Mouse (Mus musculus): ENCODE results near the gene Ankrd9. TPM values are rescaled to one million over a fixed set of nuclear protein-coding genes. Genes with fewer than 3 reads are reported as not detected.

Gene Ankrd9
- polyA plus RNA-seq, 1 experiment from 2014 or later: 16.4 TPM

DNA sequence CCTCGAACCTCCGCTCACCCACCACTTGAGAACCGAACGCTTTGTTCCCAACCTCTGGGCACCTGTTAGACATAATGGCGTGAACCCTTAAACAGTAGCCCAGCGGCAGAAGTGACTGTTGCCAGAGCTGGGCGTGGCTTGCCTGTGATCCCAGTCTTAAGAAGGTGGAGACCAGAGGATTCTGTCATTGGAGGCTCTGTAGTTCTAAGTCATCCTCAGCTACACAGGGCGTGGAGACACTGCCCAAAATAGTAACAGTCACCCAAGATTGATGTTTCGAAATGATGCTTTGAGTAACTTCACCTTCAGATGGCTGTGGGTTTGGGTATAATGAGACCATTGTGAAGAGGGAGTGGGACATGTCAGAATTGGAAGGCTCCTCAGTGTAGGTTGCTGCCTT is 25.3 kb upstream of the Ankrd9 start:
- no peak overlapping the region for H3K4me2 ChIP-seq
- H3K9me3 ChIP-seq: no peaks in the 10 kb centered on the region
- H3K27me3 ChIP-seq: no peaks in the 10 kb centered on the region
- no peak overlapping the region for H3K27ac ChIP-seq
- H3K9ac ChIP-seq: no peak overlapping the region
- no peak overlapping the region for H3K4me3 ChIP-seq
- no peaks in the 10 kb centered on the region for H3K36me3 ChIP-seq
- no peak for ATAC-seq (ENCODE audit: insufficient number of reproducible peaks, low FRiP score, low TSS enrichment, low read depth)
- WGBS: 68% methylated on average over 9 of the region's 9 CpGs
- peaks cover 37% of the 10 kb centered on the region for H3K4me1 ChIP-seq

DNA sequence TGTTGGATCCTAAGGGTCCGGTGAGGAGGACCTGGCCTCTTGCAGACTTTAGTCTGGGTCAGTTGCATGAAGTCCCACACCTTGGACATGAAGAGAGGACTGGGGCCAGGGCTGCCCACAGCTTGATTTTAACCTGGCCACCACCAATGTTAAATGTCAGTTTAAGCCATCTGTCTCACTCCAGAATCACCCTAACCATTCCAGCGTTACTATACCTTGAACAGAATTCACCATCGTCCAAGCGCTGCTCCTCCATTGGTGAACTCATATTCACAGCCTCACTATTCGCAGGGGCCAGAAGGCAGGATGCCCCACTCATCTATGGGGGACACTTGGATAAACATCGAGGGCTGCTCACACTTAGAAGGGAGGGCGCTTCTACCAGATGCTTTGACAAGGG is 22.1 kb upstream of the Ankrd9 start:
- no peak overlapping the region for H3K4me3 ChIP-seq
- no peak overlapping the region for H3K9ac ChIP-seq
- no peak overlapping the region for H3K4me2 ChIP-seq
- H3K9me3 ChIP-seq: 0 out of 2 replicates have a peak, but pooled peaks cover 5% of the 10 kb centered on the region
- no peaks in the 10 kb centered on the region for H3K36me3 ChIP-seq
- ATAC-seq (ENCODE audit: insufficient number of reproducible peaks, low FRiP score, low TSS enrichment, low read depth): no peak
- 94% methylated on average over 7 of the region's 7 CpGs for WGBS
- peaks cover 6% of the 10 kb centered on the region for H3K4me1 ChIP-seq
- H3K27ac ChIP-seq: no peak overlapping the region
- no peaks in the 10 kb centered on the region for H3K27me3 ChIP-seq

GRCm38 (mm10) chr12:110999820-111000219 is 21.0 kb upstream of the Ankrd9 start:
- WGBS: 60% methylated on average over 2 of the region's 2 CpGs
- ATAC-seq (ENCODE audit: insufficient number of reproducible peaks, low FRiP score, low TSS enrichment, low read depth): no peak
- no peak overlapping the region for H3K4me3 ChIP-seq
- no peaks in the 10 kb centered on the region for H3K4me1 ChIP-seq
- H3K27me3 ChIP-seq: no peaks in the 10 kb centered on the region
- no peak overlapping the region for H3K9ac ChIP-seq
- no peak overlapping the region for H3K27ac ChIP-seq
- no peaks in the 10 kb centered on the region for H3K36me3 ChIP-seq
- H3K9me3 ChIP-seq: 0 out of 2 replicates have a peak, but pooled peaks cover 5% of the 10 kb centered on the region
- H3K4me2 ChIP-seq: no peak overlapping the region

DNA sequence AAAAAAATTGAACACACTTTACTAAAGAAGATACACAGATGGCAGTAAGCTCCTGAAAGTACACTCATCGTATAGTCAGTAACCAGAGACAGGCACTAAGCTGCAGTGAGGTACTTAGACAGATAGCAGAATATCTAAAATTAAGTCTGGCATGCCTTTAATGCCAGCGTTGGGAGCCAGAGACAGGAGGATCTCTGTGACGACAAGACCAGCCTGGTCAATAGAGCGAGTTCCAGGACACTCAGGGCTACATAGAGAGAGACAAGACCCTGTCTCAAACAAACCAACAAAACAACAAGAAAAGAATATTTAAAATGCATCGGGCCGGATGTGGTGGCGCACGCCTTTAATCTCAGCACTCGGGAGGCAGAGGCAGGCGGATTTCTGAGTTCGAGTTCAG is 19.3 kb upstream of the Ankrd9 start:
- Histone ChIP-seq H3K4me2 (no peak overlapping the region), H3K36me3 (no peaks in the 10 kb centered on the region), H3K27me3 (no peaks in the 10 kb centered on the region), H3K9me3 (0 out of 2 replicates have a peak, but pooled peaks cover 5% of the 10 kb centered on the region), H3K4me3 (no peak overlapping the region), H3K4me1 (no peaks in the 10 kb centered on the region), H3K9ac (no peak overlapping the region), H3K27ac (no peak overlapping the region)
- 97% methylated on average over 11 of the region's 11 CpGs for WGBS
- ATAC-seq (ENCODE audit: insufficient number of reproducible peaks, low FRiP score, low TSS enrichment, low read depth): no peak

DNA sequence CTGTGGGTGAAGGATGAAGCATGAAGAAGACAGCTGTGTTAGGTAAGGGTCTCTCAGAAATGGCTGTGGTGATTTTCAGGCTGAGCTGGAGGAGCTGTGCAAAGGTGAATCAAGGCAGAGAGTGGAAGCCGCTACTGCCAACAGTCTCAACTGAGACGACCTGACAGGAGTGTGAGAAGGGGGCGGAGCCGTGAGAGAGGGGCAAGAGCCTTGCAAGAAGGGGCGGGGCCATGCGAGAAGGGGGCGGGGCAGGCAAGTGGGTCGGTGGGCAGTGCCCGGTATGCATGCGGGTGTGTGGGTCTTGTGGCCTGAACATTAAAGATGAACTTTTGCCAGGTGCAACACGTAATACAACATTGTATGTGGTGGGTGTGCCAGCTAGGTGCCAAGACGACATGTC is 15.8 kb upstream of the Ankrd9 start:
- Histone ChIP-seq H3K27ac (no peak overlapping the region), H3K4me2 (no peak overlapping the region), H3K9ac (no peak overlapping the region), H3K9me3 (0 out of 2 replicates have a peak, but pooled peaks cover 5% of the 10 kb centered on the region), H3K4me3 (no peak overlapping the region), H3K4me1 (peaks cover 15% of the 10 kb centered on the region), H3K36me3 (no peaks in the 10 kb centered on the region), H3K27me3 (no peaks in the 10 kb centered on the region)
- ATAC-seq (ENCODE audit: insufficient number of reproducible peaks, low FRiP score, low TSS enrichment, low read depth): no peak
- 30% methylated on average over 12 of the region's 12 CpGs for WGBS

- Histone ChIP-seq H3K9me3 (0 out of 2 replicates have a peak, but pooled peaks cover 5% of the 10 kb centered on the region), H3K4me2 (no peak overlapping the region), H3K36me3 (no peaks in the 10 kb centered on the region), H3K4me1 (peaks cover 15% of the 10 kb centered on the region), H3K27me3 (no peaks in the 10 kb centered on the region), H3K27ac (no peak overlapping the region), H3K9ac (no peak overlapping the region), H3K4me3 (no peak overlapping the region)
- WGBS: 80% methylated on average over 3 of the region's 3 CpGs
- ATAC-seq (ENCODE audit: insufficient number of reproducible peaks, low FRiP score, low TSS enrichment, low read depth): no peak
Observed at GRCm38 (mm10) chr12:110993226-110993625, 14.4 kb upstream of the Ankrd9 start.

GRCm38 (mm10) chr12:110992771-110993170 is 13.9 kb upstream of the Ankrd9 start:
- peaks cover 15% of the 10 kb centered on the region for H3K4me1 ChIP-seq
- WGBS: 65% methylated on average over 12 of the region's 12 CpGs
- no peak for ATAC-seq (ENCODE audit: insufficient number of reproducible peaks, low FRiP score, low TSS enrichment, low read depth)
- H3K9me3 ChIP-seq: 0 out of 2 replicates have a peak, but pooled peaks cover 2% of the 10 kb centered on the region
- no peak overlapping the region for H3K9ac ChIP-seq
- 0 out of 2 replicates have a peak overlapping the region, but pooled peaks have one; percentile 80 for H3K27ac ChIP-seq
- peak overlapping the region; percentile 58; the same call in 1 of the 2 replicates for H3K4me3 ChIP-seq
- H3K27me3 ChIP-seq: no peaks in the 10 kb centered on the region
- H3K36me3 ChIP-seq: no peaks in the 10 kb centered on the region
- H3K4me2 ChIP-seq: peak overlapping the region; percentile 67

- Histone ChIP-seq H3K4me2 (peak overlapping the region; percentile 67), H3K4me1 (peaks cover 15% of the 10 kb centered on the region), H3K9ac (peak overlapping the region; percentile 55), H3K36me3 (no peaks in the 10 kb centered on the region), H3K4me3 (peak overlapping the region; percentile 58), H3K9me3 (no peaks in the 10 kb centered on the region), H3K27me3 (no peaks in the 10 kb centered on the region), H3K27ac (peak overlapping the region; percentile 80)
- under 1% methylated on average over 24 of the region's 24 CpGs for WGBS
- peak; percentile 86 for ATAC-seq (ENCODE audit: insufficient number of reproducible peaks, low FRiP score, low TSS enrichment, low read depth)
Observed at GRCm38 (mm10) chr12:110992128-110992553, 13.3 kb upstream of the Ankrd9 start.

DNA sequence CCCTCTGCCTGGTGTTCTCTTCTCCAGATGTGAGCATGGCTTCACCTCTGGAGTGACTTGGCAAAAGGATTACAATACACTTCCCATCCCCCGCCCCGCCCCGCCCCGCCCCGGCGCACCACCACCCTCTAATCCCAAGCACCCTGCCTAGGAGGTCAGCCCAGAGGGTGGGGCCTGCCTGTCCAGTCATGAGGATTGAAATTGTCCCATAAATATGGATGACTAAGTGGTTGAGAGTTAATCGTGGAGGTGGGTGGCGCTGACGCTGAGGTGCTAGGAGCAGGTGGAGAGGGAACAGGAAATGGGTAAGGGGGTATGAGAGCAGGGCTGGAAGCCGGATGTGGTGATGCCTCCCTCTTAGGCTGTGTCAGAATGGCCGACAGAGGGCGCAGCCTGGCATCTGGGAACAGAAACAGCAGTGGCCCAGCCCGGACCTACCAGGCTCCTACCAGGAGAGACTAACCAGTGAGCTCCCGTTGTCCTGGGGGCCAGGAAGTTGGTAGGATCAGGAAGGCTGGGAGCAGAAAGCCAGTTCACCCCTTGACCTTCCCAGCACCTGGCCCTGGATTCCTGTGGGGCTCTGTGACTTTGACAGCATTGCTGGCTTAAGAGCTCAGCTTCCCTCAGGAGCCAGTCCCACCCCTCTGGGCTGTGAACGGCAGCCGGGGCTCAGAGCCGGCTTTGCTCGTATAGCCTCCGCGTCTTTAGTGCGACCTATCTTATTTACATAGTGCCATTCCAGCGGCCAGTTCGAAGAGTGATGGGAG is 12.7 kb upstream of the Ankrd9 start:
- no peaks in the 10 kb centered on the region for H3K9me3 ChIP-seq
- ATAC-seq (ENCODE audit: insufficient number of reproducible peaks, low FRiP score, low TSS enrichment, low read depth): peak; percentile 57; the same call in 1 of the 2 replicates
- no peaks in the 10 kb centered on the region for H3K27me3 ChIP-seq
- H3K9ac ChIP-seq: peak overlapping the region; percentile 55; the same call in 1 of the 2 replicates
- H3K4me3 ChIP-seq: peak overlapping the region; percentile 58
- no peaks in the 10 kb centered on the region for H3K36me3 ChIP-seq
- 5% methylated on average over 23 of the region's 23 CpGs for WGBS
- H3K4me2 ChIP-seq: peak overlapping the region; percentile 67
- peaks cover 15% of the 10 kb centered on the region for H3K4me1 ChIP-seq
- H3K27ac ChIP-seq: peak overlapping the region; percentile 80

- 92% methylated on average over 7 of the region's 7 CpGs for WGBS
- Histone ChIP-seq H3K9ac (no peak overlapping the region), H3K27ac (no peak overlapping the region), H3K4me2 (no peak overlapping the region), H3K4me1 (peaks cover 15% of the 10 kb centered on the region), H3K4me3 (no peak overlapping the region), H3K9me3 (no peaks in the 10 kb centered on the region), H3K27me3 (no peaks in the 10 kb centered on the region), H3K36me3 (no peaks in the 10 kb centered on the region)
- ATAC-seq (ENCODE audit: insufficient number of reproducible peaks, low FRiP score, low TSS enrichment, low read depth): no peak
Observed at GRCm38 (mm10) chr12:110990500-110990899, 11.7 kb upstream of the Ankrd9 start.

- Histone ChIP-seq H3K9me3 (no peaks in the 10 kb centered on the region), H3K4me3 (no peak overlapping the region), H3K27me3 (no peaks in the 10 kb centered on the region), H3K9ac (no peak overlapping the region), H3K36me3 (no peaks in the 10 kb centered on the region), H3K4me1 (peaks cover 15% of the 10 kb centered on the region), H3K4me2 (no peak overlapping the region), H3K27ac (no peak overlapping the region)
- ATAC-seq (ENCODE audit: insufficient number of reproducible peaks, low FRiP score, low TSS enrichment, low read depth): no peak
- WGBS: 82% methylated on average over 3 of the region's 3 CpGs
Observed at GRCm38 (mm10) chr12:110989409-110989808, 10.6 kb upstream of the Ankrd9 start.

DNA sequence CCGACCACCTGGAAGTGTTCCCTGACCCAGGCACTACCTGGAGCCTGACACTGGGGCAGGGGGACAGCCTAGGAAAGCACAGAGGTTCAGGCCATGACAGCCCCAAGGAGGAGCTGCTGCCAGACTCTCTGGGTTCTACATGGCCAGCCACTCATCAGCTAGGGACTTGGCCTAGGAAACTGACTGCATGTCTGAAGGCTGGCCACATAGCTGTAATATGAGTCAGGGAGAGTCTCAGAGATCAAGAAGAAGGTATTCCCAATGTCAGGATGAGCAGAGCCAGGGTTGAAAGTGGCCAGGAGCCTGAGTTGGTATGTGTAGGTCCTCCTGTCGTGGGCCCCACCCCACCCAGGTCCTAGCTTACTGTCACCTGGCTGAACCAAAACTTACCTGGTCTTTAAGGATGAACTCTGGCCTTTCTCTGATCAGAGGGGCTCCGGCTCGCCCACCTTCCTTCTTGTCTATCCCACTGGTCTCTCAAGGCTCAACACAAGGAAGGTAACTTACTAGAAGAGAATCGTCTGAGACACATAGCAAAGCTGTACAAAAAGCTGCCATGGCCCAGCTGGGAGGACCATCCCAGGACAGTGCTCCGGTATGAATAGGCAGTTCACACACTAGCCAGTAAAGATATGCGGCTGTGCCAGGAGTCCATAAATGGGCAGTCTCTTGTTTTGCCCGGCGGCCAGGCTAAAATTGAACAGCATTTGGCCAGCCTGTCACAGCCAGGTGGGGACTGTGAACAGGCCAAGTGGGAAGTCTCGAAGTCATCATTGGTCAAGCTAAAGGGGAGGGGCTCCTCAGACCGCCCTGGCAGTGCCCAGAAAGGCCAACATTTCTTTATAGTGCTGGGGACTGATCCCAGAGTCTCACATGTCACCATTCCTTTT is 7.9 kb upstream of the Ankrd9 start:
- no peak overlapping the region for H3K9ac ChIP-seq
- H3K4me2 ChIP-seq: no peak overlapping the region
- H3K4me3 ChIP-seq: no peak overlapping the region
- no peak overlapping the region for H3K27ac ChIP-seq
- WGBS: 85% methylated on average over 11 of the region's 11 CpGs
- no peaks in the 10 kb centered on the region for H3K27me3 ChIP-seq
- H3K4me1 ChIP-seq: peaks cover 7% of the 10 kb centered on the region
- no peaks in the 10 kb centered on the region for H3K36me3 ChIP-seq
- ATAC-seq (ENCODE audit: insufficient number of reproducible peaks, low FRiP score, low TSS enrichment, low read depth): no peak
- H3K9me3 ChIP-seq: no peaks in the 10 kb centered on the region
